Mouse (Mus musculus): ENCODE measurements at regions not wholly inside any gene's neighbourhood (a gene's known extent, or its start where the extent isn't known, plus 50 kb on each side); places are given as distances from the start of the nearest gene placed in this dataset.
A peak's percentile ranks its signal among the peaks of the same experiment; 100 is the strongest.

DNA sequence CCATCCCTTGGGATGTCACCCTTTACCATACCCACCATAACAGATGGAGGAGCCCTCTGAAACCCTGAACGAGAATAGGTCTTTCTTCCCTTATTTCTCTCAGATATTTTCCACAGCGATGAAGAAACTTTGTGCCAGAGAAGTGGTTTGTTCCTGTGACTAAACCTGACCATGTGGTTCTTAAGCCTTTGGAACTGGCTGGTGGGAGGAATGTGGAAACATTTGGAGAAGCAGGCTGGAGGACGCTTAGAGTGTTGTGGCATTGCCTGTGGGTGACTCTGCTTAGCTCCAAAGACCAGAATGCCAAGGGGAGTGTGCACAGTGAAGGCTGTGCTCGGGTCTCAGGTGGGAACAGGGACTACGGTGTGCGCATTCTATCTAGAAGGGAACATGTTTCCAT, 77.7 kb upstream of the Otos start:
- no peak overlapping the region for H3K4me3 ChIP-seq
- H3K27me3 ChIP-seq (ENCODE audit: poor library complexity, severe bottlenecking): no peaks in the 10 kb centered on the region
- 82% methylated on average over 6 of the region's 6 CpGs for WGBS
- H3K36me3 ChIP-seq (replicated peaks): no peaks in the 10 kb centered on the region
- H3K9me3 ChIP-seq: no peaks in the 10 kb centered on the region
- no peak overlapping the region for H3K27ac ChIP-seq
- H3K4me1 ChIP-seq: peaks cover 9% of the 10 kb centered on the region; the same call in 1 of the 2 replicates
- DNase-seq (ENCODE audit: extremely low spot score, low spot score): no peak

DNA sequence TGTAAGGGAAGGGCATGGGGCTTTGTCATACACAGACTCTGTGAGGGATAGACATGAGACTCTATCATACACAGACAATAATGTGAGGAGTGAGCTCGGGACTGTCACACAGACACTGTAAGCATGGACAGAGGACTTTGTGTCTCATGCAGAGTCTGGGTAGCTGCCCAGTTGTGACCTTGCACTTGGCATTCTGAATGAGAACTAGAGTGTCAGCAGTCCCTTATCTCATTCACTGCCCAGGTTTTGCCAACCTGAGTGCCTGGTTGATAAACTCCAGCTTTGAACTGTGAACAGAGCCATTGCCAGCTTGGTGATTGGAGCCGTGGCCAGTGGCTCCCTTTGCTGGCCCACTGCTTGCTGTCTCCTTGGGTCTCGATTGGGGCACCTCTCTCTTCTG, 75.5 kb upstream of the Otos start:
- peaks cover 13% of the 10 kb centered on the region for H3K4me1 ChIP-seq
- no peaks in the 10 kb centered on the region for H3K27me3 ChIP-seq (ENCODE audit: poor library complexity, severe bottlenecking)
- DNase-seq (ENCODE audit: extremely low spot score, low spot score): no peak
- no peaks in the 10 kb centered on the region for H3K36me3 ChIP-seq (replicated peaks)
- WGBS: 84% methylated on average over 3 of the region's 3 CpGs
- H3K4me3 ChIP-seq: no peak overlapping the region
- H3K27ac ChIP-seq: no peak overlapping the region
- no peaks in the 10 kb centered on the region for H3K9me3 ChIP-seq

GRCm38 (mm10) chr1:92720567-92720966, 71.9 kb upstream of the Otos start:
- Histone ChIP-seq H3K27ac (peak overlapping the region; percentile 35; the same call in 1 of the 2 replicates), H3K4me3 (no peak overlapping the region), H3K27me3 (ENCODE audit: poor library complexity, severe bottlenecking) (no peaks in the 10 kb centered on the region), H3K9me3 (no peaks in the 10 kb centered on the region), H3K36me3 (replicated peaks) (no peaks in the 10 kb centered on the region), H3K4me1 (peaks cover 15% of the 10 kb centered on the region)
- DNase-seq (ENCODE audit: extremely low spot score, low spot score): no peak
- WGBS: 77% methylated on average over 10 of the region's 10 CpGs

DNA sequence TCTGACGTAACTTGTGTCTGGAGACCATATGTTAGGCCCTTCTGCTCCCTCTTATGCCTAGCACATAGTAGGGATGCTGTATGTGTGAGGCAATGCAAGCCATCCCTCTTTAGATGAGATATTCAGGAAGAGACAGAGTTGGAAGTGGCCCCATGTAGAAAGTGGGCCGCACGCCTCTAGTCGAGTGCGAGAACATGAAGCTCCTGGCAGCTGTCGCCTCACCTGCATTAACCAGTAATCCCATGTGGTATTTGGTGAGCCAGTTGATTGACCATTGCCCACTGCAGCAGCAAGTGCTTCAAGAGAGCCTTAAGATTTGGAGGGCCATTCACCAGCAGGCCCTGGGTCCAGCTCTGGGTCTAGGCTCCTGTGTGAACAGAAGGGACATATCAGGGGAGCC, 71.2 kb upstream of the Otos start:
- Histone ChIP-seq H3K9me3 (no peaks in the 10 kb centered on the region), H3K4me3 (no peak overlapping the region), H3K27ac (peak overlapping the region; percentile 35; the same call in 1 of the 2 replicates), H3K4me1 (peaks cover 22% of the 10 kb centered on the region), H3K27me3 (ENCODE audit: poor library complexity, severe bottlenecking) (no peaks in the 10 kb centered on the region), H3K36me3 (replicated peaks) (no peaks in the 10 kb centered on the region)
- 94% methylated on average over 6 of the region's 6 CpGs for WGBS
- no peak for DNase-seq (ENCODE audit: extremely low spot score, low spot score)

- 81% methylated on average over 4 of the region's 4 CpGs for WGBS
- Histone ChIP-seq H3K27ac (no peak overlapping the region), H3K27me3 (ENCODE audit: poor library complexity, severe bottlenecking) (no peaks in the 10 kb centered on the region), H3K4me1 (peaks cover 39% of the 10 kb centered on the region), H3K36me3 (replicated peaks) (no peaks in the 10 kb centered on the region), H3K4me3 (no peak overlapping the region), H3K9me3 (no peaks in the 10 kb centered on the region)
- DNase-seq (ENCODE audit: extremely low spot score, low spot score): no peak
Measured at GRCm38 (mm10) chr1:92718108-92718507, 69.5 kb upstream of the Otos start.

DNA sequence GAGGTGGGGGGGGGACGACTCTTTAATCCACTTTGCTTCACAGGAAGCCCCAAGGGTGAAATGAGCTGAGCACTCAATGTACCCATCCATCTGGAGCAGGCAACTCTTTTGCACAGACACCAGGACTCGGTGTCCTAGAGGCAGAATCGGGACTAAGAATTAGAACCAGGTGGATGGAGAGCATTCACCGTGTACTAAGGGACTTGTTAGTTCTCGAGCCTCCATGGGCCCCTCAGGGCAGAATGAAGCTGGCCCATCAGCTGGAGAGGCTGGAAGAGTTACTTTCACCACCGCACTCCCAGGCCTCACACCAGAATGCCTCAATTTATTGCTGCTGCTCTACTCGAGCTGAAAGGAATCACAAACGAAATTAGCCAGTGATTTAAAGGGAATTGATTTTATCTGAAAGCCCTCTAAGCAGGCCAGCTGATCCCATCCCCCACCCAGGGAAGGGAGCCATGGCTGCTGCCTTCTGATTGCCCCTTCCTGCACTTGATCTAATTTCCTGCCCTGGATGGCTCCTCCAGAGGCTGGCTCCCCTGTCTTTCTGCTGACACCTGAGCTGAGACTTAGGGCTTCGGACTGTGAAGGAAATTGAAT, 66.2 kb upstream of the Otos start:
- Histone ChIP-seq H3K9me3 (no peaks in the 10 kb centered on the region), H3K4me3 (no peak overlapping the region), H3K4me1 (peaks cover 36% of the 10 kb centered on the region), H3K27me3 (ENCODE audit: poor library complexity, severe bottlenecking) (no peaks in the 10 kb centered on the region), H3K27ac (peak overlapping the region; percentile 67), H3K36me3 (replicated peaks) (no peaks in the 10 kb centered on the region)
- DNase-seq (ENCODE audit: extremely low spot score, low spot score): no peak
- WGBS: 43% methylated on average over 9 of the region's 9 CpGs

DNA sequence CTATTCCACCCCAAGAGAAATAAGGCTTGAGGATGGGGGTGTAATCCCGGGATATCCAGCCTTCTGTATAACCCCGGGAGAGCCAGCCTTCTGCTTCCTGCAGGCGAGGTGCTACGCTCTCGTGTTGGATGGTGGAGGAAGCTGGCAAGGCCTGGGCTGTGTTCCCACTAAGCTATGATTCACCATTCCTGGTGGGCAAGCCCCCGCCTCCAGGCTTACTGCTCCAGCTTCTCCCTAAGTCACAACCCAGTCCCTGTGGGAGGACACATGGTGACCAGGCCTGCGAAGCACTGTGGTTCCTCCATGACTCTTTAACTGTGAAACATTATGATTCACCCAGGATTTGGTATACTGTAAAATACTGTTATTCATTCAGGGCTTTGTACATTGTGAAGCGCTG, 63.7 kb upstream of the Otos start:
- no peak overlapping the region for H3K27ac ChIP-seq
- H3K9me3 ChIP-seq: no peaks in the 10 kb centered on the region
- 92% methylated on average over 8 of the region's 8 CpGs for WGBS
- no peaks in the 10 kb centered on the region for H3K27me3 ChIP-seq (ENCODE audit: poor library complexity, severe bottlenecking)
- H3K36me3 ChIP-seq (replicated peaks): no peaks in the 10 kb centered on the region
- H3K4me1 ChIP-seq: peaks cover 46% of the 10 kb centered on the region
- no peak overlapping the region for H3K4me3 ChIP-seq
- no peak for DNase-seq (ENCODE audit: extremely low spot score, low spot score)

GRCm38 (mm10) chr1:92710321-92710839, 61.7 kb upstream of the Otos start:
- H3K27ac ChIP-seq: peak overlapping the region; percentile 51

GRCm38 (mm10) chr1:92709190-92709850, 60.7 kb upstream of the Otos start:
- Histone ChIP-seq H3K27me3 (ENCODE audit: poor library complexity, severe bottlenecking) (no peaks in the 10 kb centered on the region), H3K9me3 (no peaks in the 10 kb centered on the region), H3K36me3 (replicated peaks) (no peaks in the 10 kb centered on the region), H3K4me1 (peaks cover 27% of the 10 kb centered on the region), H3K27ac (0 out of 2 replicates have a peak overlapping the region, but pooled peaks have one; percentile 48), H3K4me3 (no peak overlapping the region)
- no peak for DNase-seq (ENCODE audit: extremely low spot score, low spot score)
- WGBS: 78% methylated on average over 14 of the region's 14 CpGs

More at GRCm38 (mm10) chr1:92710321-92710839, 61.7 kb upstream of the Otos start:
- no peak for DNase-seq (ENCODE audit: extremely low spot score, low spot score)
- Histone ChIP-seq H3K36me3 (replicated peaks) (no peaks in the 10 kb centered on the region), H3K27me3 (ENCODE audit: poor library complexity, severe bottlenecking) (no peaks in the 10 kb centered on the region), H3K4me1 (peaks cover 38% of the 10 kb centered on the region), H3K9me3 (no peaks in the 10 kb centered on the region), H3K4me3 (no peak overlapping the region)
- 80% methylated on average over 2 of the region's 2 CpGs for WGBS

- H3K4me3 ChIP-seq: no peak overlapping the region
- peak overlapping the region; percentile 27; the same call in 1 of the 2 replicates for H3K27ac ChIP-seq
- DNase-seq (ENCODE audit: extremely low spot score, low spot score): no peak
- no peaks in the 10 kb centered on the region for H3K27me3 ChIP-seq (ENCODE audit: poor library complexity, severe bottlenecking)
- no peaks in the 10 kb centered on the region for H3K36me3 ChIP-seq (replicated peaks)
- H3K4me1 ChIP-seq: peaks cover 21% of the 10 kb centered on the region
- WGBS: 94% methylated on average over 19 of the region's 19 CpGs
- H3K9me3 ChIP-seq: no peaks in the 10 kb centered on the region
Measured at GRCm38 (mm10) chr1:92707917-92708897, 59.6 kb upstream of the Otos start.

DNA sequence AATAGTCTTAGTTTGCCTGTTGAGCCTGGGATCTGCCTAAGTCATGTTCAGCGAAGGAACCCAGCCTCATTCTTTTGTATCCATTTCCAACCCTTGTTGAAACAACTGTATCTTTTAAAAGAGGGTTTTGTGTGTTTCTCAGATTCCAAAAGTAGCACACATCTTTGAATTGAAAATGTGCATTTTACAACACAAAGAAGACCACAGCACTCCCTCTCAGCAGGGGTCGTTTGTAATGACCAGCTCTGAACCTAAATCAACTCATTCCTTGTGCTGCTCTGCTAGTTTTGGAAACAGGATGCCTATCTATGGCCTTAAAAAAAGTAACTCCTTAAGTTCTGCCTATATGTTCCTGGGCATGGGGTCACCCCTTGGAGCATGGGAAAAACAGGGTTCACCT, 58.8 kb upstream of the Otos start:
- Histone ChIP-seq H3K27ac (no peak overlapping the region), H3K36me3 (replicated peaks) (no peaks in the 10 kb centered on the region), H3K27me3 (ENCODE audit: poor library complexity, severe bottlenecking) (no peaks in the 10 kb centered on the region), H3K9me3 (no peaks in the 10 kb centered on the region), H3K4me1 (peaks cover 22% of the 10 kb centered on the region), H3K4me3 (no peak overlapping the region)
- 66% methylated on average over 2 of the region's 2 CpGs for WGBS
- no peak for DNase-seq (ENCODE audit: extremely low spot score, low spot score)

DNA sequence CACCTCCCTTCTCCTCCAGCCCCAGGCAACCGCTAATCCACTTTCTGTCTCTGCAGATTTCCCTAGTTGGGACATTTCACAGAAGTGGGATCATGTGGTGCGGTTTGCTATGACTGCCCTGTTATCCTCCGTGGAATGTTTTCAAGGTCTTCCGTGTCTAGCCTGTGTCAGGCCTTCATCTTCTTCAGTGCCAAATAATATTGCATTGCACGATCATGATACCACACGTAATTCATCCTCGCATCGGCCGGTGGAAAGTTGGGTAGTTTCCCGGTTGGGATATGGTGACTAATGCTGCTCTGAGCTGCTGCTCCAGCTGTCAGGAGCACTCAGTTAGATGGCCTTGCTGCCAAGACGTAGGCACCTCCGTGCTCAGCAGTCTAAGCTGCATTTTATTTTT, 55.3 kb upstream of the Otos start:
- WGBS: 92% methylated on average over 12 of the region's 12 CpGs
- 0 out of 2 replicates have a peak overlapping the region, but pooled peaks have one; percentile 40 for H3K27ac ChIP-seq
- H3K36me3 ChIP-seq (replicated peaks): no peaks in the 10 kb centered on the region
- peaks cover 22% of the 10 kb centered on the region; the same call in 1 of the 2 replicates for H3K27me3 ChIP-seq (ENCODE audit: poor library complexity, severe bottlenecking)
- no peak for DNase-seq (ENCODE audit: extremely low spot score, low spot score)
- peaks cover 26% of the 10 kb centered on the region for H3K4me1 ChIP-seq
- no peaks in the 10 kb centered on the region for H3K9me3 ChIP-seq
- no peak overlapping the region for H3K4me3 ChIP-seq
